Mouse (Mus musculus): Measurements from ENCODE around the gene Fam129b. TPM values are rescaled to one million over a fixed set of nuclear protein-coding genes. Genes with fewer than 3 reads are reported as not detected.

Gene Fam129b
- total RNA-seq, 2 experiments from 2014 or later, result 12.1 to 15.8 TPM

DNA sequence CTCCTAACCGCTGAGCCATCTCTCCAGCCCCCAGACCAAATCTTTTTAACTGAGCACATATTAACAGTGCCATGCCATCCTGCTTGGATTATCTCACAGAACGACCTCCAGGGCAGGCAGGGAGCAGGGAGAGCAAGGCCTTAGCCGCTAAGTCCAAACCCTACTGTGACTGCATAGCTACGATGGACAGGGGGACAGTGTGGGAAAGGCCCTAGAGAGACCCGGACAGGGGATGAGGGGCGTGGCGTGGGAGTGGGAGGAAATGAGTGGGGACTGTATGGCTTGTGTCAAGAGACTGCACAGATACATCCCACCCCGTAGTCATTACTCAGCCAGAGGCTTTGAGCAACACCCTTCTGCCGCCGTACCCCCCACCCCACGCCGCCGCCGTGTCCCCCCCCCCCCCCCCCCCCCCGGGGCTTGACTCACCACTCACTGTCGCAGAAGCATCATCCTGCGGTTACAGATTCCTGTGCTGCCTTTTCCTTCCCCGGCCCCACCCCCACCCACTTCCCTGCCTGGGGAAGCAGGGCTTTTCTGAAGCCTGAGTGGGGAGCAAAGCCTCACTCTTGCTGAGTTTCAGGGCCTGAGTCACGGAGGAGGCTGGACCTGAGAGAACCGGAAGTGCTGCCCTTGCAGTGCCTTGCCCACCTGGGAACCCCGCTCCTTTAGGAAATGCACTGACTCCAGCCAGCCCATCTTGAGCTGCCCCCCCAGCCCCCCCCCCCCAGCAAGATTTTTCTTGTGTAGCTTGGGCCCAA, 6.5 kb downstream of the Fam129b start:
- peak; percentile 35 for DNase-seq
- intact Hi-C loops (cut with DNase I; ENCODE audit: low total_unique reads), result no loop called here

DNA sequence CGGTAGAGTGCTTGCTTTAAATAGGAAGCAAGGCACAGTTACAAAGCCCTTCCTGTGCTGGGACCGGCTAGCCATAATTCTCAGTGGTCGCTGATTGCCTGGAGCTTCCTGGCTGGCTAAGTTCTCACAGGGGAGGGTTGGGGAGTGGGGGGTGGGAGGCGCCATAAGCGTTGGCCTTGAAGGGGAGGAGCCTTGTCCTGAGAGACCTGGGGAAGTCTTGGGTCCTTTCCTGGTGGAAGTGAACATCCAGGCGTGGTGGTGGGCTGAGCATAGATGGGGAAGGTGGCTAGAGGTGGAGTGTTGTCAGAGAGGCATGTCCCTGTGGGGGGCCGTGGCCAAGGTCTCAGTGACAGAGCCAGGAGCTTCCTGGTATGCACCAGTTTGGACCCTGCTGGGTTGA, 8.8 kb downstream of the Fam129b start:
- no peak for DNase-seq
- intact Hi-C loops (cut with DNase I; ENCODE audit: low total_unique reads), result no loop called here

DNA sequence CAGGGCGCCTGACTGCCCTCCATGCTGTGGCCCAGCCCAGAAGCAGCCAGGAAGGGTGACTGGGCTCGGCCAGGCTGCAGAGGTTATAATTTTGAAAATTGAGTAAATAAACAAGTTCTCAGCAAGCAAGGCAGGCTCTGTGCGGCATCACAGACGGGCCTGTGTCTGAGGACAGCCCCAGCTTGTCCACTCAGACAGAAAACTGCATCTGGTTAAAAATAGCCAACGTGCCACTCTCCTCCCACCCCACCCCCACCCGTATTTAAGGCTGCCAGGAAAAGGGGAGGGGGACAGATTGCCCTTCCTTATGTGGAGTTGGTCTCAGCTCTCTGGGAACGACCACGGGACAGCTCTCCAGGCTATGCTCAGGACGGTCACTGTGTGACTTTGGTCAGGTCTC, 12.1 kb downstream of the Fam129b start:
- DNase-seq, result no peak
- intact Hi-C loops (cut with DNase I; ENCODE audit: low total_unique reads), result no loop called here

- DNase-seq, result no peak
- intact Hi-C loops (cut with DNase I; ENCODE audit: low total_unique reads), result no loop called here
Measured at GRCm38 (mm10) chr2:32888551-32888950, 12.6 kb downstream of the Fam129b start.

- intact Hi-C loops (cut with DNase I; ENCODE audit: low total_unique reads), result no loop called here
- DNase-seq, result no peak
Measured at GRCm38 (mm10) chr2:32890280-32890679, 14.4 kb downstream of the Fam129b start.

- intact Hi-C loops (cut with DNase I; ENCODE audit: low total_unique reads), result no loop called here
- no peak for DNase-seq
Measured at GRCm38 (mm10) chr2:32891278-32891677, 15.4 kb downstream of the Fam129b start.

DNA sequence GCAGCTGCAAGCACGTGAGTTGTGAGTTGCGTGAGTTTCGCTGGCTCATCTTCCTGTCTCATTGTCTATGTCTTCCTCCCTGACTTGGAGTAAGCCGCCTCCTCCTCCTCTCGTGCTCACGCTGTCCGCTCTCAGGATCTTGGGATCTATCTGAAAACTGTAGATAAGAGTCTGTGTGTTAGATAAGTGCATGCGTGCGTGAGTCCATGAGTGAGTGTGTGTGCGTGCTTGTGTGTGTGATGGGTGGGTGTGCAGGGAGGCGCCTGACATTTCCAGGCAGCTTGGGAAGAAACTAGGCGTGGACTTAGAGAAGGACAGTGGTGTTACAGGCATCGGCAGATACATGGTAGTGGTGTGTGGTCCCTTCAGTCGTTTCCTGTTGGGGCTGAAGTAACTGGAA, 16.6 kb downstream of the Fam129b start:
- DNase-seq, result no peak
- intact Hi-C loops (cut with DNase I; ENCODE audit: low total_unique reads), result no loop called here

- intact Hi-C loops (cut with DNase I; ENCODE audit: low total_unique reads), result no loop called here
- no peak for DNase-seq
Measured at GRCm38 (mm10) chr2:32894097-32894496, 18.2 kb downstream of the Fam129b start.

DNA sequence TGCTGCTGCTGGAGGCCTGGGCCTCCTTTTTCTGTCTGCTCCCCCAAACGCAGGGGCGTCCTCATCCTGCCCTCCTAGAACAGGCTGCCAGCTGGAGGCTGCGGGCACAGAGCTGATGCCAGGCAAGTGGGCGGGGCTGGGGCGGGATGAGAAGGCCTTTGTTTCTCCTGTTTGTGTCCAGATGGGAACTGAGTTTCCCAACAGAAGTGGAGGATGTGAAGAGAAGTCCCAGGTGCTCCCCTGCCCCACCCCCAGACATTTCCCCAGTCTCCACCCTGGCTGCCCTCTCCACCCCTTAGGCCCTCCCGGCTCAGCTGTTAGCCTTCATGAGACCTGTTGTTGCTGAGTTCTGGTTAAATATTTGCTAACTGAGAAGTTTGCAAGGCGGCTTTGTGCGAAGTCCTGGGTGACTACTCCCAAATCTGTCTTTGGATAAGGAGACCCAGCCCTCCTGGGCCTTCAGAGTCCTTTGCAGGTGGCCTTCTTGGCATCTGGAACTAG, 19.7 kb downstream of the Fam129b start:
- DNase-seq, result no peak
- intact Hi-C loops (cut with DNase I; ENCODE audit: low total_unique reads), result no loop called here

GRCm38 (mm10) chr2:32896507-32897147, 20.7 kb downstream of the Fam129b start:
- DNase-seq, result no peak
- intact Hi-C loops (cut with DNase I; ENCODE audit: low total_unique reads), result no loop called here

DNA sequence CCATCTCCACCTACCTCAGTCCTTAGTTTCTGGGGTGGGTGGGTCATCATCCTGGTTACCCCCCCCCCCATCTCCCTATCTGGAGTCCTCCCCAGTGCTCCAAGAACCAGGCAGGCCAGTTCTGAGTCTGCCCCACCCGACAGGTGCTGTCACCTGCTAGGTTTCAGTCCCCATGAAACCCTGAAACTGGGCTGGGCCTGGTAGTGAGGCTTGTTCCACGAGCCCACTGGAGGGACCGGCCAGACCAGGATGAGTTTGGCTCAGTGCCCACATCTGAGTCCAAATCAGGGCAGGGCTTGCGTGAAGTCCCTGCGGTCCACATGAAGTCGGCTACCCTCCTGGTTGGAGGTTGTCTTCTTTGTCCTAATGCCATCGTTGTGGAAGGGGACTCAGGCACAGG, 23.1 kb downstream of the Fam129b start:
- DNase-seq, result no peak
- intact Hi-C loops (cut with DNase I; ENCODE audit: low total_unique reads), result no loop called here

GRCm38 (mm10) chr2:32902126-32902525, 26.2 kb downstream of the Fam129b start:
- no peak for DNase-seq
- intact Hi-C loops (cut with DNase I; ENCODE audit: low total_unique reads), result no loop called here

GRCm38 (mm10) chr2:32903470-32903869, 27.6 kb downstream of the Fam129b start:
- no peak for DNase-seq

DNA sequence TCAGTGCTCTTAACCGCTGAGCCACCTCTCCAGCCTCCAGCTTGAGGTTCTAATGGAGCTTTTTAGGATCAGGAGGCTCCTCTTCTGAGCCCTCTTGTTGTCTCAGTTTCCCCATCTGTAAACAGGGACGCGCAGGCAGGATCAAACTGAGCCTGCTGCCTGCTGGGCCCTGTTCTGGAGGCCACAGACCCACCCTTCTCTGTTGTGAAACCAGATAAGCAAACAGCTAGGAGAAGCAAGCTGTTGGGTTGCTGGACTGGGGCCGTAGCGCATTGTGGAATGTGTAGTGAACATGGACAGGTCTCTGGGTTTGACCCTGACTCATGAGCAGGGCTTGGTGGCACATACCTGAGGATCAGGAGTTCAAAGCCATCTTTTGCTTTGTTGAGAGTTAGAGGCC, 28.7 kb downstream of the Fam129b start:
- DNase-seq, result no peak

More at GRCm38 (mm10) chr2:32903470-32903869, 27.6 kb downstream of the Fam129b start:
- intact Hi-C loops (cut with DNase I; ENCODE audit: low total_unique reads), result no loop called here

GRCm38 (mm10) chr2:32905297-32905696, 29.4 kb downstream of the Fam129b start:
- intact Hi-C loops (cut with DNase I; ENCODE audit: low total_unique reads), result no loop called here
- DNase-seq, result no peak

More for the DNA sequence above, 28.7 kb downstream of the Fam129b start:
- intact Hi-C loops (cut with DNase I; ENCODE audit: low total_unique reads), result no loop called here

DNA sequence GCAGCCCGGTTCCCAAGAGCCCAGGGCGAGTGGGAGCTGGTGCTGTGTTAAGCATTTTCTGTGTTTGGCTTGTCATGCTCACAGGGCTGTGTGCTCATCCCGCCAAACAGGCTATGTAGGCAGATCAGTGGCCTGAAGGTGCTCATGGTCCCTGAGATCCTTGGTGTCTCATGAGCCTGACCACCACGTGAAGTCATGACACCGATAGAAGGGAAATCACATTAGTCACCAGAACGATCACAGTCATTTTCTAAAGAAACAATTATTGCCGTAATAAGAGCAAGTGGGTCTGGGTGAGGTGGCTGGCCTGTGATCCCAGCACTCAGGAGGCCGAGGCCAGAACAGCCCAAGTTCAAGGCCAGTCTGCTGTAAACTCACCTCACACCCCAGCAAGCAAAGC, 31.5 kb downstream of the Fam129b start:
- DNase-seq, result no peak
- intact Hi-C loops (cut with DNase I; ENCODE audit: low total_unique reads), result no loop called here

- intact Hi-C loops (cut with DNase I; ENCODE audit: low total_unique reads), result no loop called here
- DNase-seq, result peak; percentile 45
Measured at GRCm38 (mm10) chr2:32908272-32908671, 32.4 kb downstream of the Fam129b start.

DNA sequence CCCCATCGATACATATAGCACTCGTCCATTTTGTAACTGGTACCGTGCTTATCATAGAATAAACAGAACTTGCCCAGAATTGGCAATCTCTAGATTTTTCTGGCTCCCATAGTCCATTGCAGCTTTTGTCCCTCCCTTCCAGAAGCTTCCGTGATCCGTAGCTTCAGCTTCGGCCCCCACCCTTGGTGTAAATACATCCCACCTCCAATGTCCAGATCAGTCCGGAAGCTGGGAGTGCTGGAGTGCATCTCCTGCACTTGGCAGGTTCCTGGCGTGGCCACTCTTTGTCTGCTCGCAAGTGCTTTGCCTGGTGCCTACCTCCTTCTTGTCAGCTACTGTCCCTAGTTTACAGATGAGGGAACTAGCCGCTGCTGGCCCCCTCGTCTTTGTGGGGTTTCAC, 32.9 kb downstream of the Fam129b start:
- no peak for DNase-seq
- intact Hi-C loops (cut with DNase I; ENCODE audit: low total_unique reads), result no loop called here

DNA sequence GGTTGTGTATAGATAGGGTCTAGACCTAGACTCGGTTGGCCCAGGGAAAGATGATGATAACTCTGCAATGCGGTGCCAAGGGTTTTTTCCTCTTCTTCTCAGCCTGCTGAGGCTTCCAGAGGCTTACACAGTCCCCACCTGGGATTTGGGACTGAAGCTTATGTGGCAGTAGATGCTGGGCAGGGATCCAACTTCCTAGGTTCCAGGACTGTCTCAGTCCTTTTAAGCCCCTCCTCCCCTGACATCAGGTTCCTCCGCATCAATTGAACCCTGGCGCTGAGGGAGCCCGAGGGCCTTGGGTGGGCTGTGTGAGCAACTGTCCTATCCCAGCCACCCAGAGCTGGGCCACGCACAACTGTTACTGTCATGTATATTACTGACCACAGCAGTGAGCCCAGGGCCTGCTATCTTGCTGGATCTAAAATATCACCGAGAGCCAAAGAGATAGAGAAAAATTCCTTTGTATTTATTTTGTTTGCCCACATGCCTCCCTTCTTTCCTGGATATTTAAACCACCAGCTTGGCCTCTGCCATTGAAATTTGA, 35.8 kb downstream of the Fam129b start:
- no peak for DNase-seq
- intact Hi-C loops (cut with DNase I; ENCODE audit: low total_unique reads), result loop anchor here (5.0 kb wide), 1 partner anchor 44 kb away; no protein-coding TSS in a partner anchor

DNA sequence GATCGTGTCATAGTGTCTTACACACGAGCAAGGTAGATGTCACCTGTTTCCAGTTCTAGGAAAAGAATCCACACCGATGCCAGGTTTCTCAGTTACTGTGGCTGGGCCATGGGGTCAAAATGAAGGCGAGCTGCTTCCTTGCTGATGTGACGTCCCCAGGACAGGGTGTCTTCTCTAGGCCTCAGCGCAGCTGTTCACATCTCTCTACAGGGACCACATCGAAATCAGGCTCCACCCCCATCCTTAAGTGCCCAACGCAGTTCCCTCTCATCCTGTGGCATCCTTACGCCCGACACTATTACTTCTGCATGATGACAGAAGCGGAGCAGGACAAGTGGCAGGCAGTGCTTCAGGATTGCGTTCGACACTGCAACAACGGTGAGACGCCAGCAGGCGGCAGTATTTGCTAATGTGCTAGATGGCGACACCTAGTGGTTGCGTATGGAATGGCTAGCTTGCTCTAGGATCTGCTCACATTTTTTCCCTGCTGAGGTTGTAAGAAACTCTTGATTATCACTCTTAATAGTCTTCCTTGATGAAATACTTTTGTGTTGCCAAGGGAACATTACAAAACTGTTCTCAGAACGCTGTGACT, 36.4 kb downstream of the Fam129b start:
- intact Hi-C loops (cut with DNase I; ENCODE audit: low total_unique reads), result loop anchor here (5.0 kb wide), 1 partner anchor 45 kb away; no protein-coding TSS in a partner anchor
- peak; percentile 80 for DNase-seq

All from gastrocnemius, postnatal 14 days (tissue).